Mouse (Mus musculus) spleen, adult 18-20 months (tissue): ENCODE measurements around the gene Mturn.
A peak's percentile ranks its signal among the peaks of the same experiment; 100 is the strongest.

ENCODE experiments used
- DNase-seq, 2 experiments: peaks; one replicate each; pipeline ENCODE4 v3.0.0; 2022; ENCODE audit warnings: mixed read lengths in 2 of 2

Mturn gene

GRCm38 (mm10) chr6:54698691-54699476 lies 17.5 kb downstream of the Mturn start:
- DNase-seq, result peak; percentile 28 to 30

- peak; percentile 72 for DNase-seq
Observed at GRCm38 (mm10) chr6:54699477-54700056, 18.1 kb downstream of the Mturn start.

DNA sequence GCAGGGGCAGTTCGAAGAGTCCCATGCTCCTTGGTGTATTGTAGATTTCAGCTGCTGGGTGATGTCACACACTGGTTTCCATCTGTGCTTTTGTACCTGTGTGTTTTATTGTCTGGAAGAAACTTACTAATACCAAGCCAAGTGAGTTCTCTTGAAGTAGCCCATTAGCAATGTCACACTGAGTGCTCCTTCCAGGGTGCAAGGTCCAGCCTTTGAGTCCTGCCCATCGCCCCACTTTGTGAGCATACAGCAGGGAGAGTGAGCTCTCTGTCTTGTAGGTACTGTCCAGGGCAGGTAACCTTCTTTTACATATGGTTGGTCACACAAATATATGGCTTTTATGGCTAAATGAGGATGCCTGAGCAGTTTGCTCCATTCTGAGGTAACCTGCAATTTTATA lies 19.1 kb downstream of the Mturn start:
- no peak for DNase-seq

DNA sequence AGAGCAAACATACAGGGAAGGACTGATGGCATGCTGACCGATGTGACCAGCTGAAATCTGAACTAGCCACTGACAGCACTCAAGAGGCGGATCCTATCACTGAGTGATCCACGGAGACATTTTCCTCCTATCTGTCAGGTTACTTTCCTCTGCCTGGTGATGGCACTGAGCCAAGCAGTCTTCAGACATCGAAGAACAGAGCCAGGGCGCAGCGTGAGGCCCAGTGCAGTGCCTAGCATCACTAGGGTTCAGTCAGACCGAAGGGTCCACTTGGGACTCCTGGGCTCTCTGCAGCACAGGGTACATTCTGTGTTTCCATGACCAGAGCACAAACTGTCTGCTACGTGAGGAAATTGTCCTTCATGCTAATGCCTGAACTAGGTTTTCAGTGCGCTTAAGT lies 20.5 kb downstream of the Mturn start:
- DNase-seq, result no peak

DNA sequence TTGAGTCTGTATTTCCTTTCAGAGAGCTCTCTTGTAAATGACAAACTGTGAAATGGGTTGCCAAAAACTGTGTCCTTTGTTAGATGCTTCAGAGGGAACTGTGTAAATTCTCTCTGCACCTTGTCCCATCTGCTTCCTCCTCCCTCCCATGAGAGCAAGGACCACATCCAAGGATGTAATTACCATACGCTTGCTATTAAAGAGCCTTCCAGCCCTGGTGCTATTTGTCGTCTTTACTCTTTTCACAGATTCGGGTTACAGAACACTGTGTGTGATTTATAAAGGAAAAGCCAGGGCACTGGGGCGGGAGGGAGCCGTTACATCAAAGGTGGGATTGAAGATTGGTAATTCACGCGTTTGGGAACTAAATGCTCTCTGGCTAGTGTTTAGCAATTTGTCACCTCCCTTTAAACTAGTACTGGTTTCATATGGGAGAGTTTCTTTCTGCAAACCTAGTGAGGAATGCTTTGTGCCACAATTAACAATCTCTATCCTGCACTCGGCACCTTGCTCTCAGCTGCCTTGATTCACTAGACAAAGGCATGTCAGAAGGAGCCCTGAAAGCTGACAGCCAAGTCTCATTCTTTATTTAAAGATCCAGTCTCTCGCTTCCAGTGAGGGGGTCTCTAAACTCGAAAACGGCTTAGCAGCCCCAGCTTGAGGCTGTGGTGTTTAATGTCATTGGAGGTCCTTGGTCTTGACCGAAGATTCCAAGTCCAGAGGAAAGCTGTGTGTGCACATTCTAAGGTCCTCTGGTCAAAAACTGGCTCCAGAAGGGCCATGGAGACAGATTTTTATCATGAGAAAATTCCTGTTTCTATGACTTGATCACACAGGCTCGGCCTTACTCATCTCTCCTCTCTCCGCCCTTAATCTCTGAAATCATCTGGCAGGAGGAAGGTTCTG lies 22.5 kb downstream of the Mturn start:
- no peak for DNase-seq

DNA sequence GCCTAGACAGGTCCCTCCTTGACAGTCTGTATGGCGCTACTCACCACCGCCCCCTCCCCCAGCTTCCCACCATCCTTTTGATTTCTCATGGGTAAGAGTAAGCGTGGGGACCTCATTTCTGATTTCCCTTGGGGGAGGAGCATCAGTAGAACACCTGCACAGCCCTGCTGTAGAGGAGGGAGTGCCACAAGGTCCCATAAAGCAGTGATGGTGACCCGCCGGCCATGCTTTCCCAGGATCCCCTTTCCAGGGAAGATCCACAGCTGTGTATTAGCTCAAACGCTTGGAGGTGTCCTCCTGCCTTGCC lies 23.1 kb downstream of the Mturn start:
- no peak for DNase-seq

- DNase-seq, result no peak
Observed at GRCm38 (mm10) chr6:54704847-54705246, 23.4 kb downstream of the Mturn start.

DNA sequence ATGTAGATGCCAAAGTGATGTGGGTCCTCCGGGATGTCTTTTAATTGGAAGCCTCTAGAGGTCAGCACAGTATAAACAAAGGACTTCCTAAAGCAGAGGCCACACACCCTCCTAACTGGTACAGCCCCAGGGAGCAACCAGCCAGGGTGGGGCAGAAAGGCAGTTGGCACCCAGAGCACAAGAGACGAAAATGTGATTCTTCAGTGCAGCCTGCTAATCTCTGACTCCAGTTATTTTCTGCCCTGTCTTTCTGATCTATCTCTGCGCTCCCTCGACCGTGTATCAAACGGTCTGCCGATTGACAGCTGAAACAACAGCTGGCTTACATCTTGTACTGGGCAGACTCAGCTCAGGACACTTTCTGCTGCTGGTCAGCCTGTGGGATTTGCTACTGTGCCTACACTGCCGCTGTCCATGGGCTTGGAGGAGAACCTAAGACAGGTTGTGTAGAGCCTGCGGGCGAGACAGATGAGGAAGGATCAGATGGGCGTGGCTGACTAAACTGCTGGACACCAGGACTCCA lies 24.0 kb downstream of the Mturn start:
- peak; percentile 39 to 43 for DNase-seq

DNA sequence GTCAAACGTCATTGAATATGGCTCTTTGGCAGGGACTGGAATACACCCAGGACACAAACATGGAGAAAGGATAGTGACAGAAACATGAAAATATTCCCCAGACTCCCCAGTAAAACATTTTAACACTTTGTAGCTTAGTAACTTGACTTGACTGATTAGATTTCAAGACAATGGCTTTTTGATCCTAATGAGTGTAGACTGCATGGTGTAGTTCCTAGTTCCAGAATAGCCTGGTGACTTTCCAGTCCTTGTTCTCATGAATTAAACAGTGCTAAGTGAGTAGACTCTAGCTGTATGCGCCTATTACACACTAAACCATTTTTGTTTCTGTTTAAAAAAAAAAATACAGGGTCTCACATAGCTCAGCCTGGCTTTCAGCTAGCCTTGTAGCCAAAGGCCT lies 24.7 kb downstream of the Mturn start:
- no peak for DNase-seq

- DNase-seq, result no peak
Observed at GRCm38 (mm10) chr6:54706611-54707172, 25.3 kb downstream of the Mturn start.

DNA sequence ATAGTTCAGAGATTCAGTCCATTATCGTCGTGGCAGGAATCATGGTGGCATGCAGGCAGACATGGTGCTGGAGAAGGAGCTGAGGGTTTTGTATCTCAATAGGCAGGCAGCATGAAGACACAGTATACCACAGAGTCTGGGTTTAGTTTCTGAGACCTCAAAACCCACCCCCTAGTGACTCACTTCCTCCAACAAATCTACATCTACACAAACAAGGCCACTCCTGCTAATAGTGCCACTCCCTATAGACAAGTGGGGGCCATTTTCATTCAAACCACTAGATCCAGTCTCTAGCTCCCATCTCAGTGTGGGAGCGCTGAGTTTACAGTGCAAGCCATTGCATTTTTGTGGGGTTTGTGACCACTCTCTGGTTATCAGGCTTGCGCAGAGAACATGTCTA lies 27.2 kb downstream of the Mturn start:
- DNase-seq, result no peak

GRCm38 (mm10) chr6:54715697-54716096 lies 34.3 kb downstream of the Mturn start:
- DNase-seq, result no peak

GRCm38 (mm10) chr6:54718779-54719685 lies 37.6 kb downstream of the Mturn start:
- DNase-seq, result peak in 1 of 2 experiments; percentile 16

GRCm38 (mm10) chr6:54719686-54720310 lies 38.4 kb downstream of the Mturn start:
- no peak for DNase-seq

- no peak for DNase-seq
Observed at GRCm38 (mm10) chr6:54720512-54721251, 39.3 kb downstream of the Mturn start.

DNA sequence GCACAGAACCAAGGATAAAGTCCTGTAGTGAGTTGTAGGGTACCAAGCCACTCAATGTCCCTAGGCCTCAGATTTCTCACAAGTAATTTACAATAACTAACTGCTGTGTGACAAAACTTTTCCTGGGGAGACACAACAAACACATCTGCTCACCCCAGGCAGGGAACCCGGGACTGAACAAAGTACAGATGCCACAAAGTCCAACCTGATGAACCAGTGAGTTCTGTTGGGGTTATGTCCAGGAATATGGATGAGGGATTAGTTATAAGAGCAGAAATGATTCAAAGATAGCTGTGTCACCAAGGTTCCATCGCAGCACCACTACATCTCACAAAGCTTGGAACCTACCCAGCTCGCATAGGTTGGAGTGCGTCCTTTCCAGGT lies 39.8 kb downstream of the Mturn start:
- DNase-seq, result no peak

- no peak for DNase-seq
Observed at GRCm38 (mm10) chr6:54726309-54726708, 44.9 kb downstream of the Mturn start.

- no peak for DNase-seq
Observed at GRCm38 (mm10) chr6:54726796-54727195, 45.4 kb downstream of the Mturn start.

DNA sequence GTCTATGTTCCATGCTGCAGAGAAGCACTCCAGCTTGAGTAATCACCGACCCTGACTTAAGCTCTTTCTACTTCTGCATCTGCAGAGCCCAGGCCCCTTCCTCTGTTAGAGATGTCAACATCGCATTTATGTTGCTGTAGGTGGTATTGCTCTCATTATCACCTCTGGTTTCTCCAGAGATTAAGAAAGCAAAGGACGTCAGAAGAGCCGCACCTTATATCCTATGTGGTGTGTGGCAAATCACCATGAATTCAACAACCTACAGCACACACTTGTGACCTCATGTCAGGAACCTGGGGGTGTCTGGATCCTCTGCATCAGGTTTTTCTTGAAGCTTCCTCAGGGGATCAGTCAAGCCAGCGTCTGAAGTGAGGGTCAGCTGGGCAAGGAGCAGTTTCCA lies 46.0 kb downstream of the Mturn start:
- no peak for DNase-seq

GRCm38 (mm10) chr6:54729451-54730105 lies 48.2 kb downstream of the Mturn start:
- no peak for DNase-seq
